Comparison of ENCODE assay signal across 8 mouse cellular contexts in genomic region chr6:28420865-28421264, GRCm38 (mm10). TPM values are rescaled to one million over a fixed set of nuclear protein-coding genes. Genes with fewer than 3 reads are reported as not detected.
DNase-seq lines count a peak whose midpoint lies in the region; ATAC-seq and TF ChIP-seq lines count a peak whose summit lies in the region.

No protein-coding gene starts in this region.

- no peak for TF ChIP-seq POLR2A in CH12.LX (IDR thresholded peaks at IDR 0.05; ENCODE audit: low read depth, low read length)

- intact Hi-C loops in heart, postnatal 36 days (cut with DNase I) = loop anchor here (5.0 to 10.0 kb wide), 3 partner anchors 56 to 204 kb away; partner anchors contain the start of gene Snd1
- intact Hi-C loops in left cerebral cortex, postnatal 36 days (cut with DNase I) = loop anchor here (5.0 kb wide), 1 partner anchor 61 kb away; no protein-coding TSS in a partner anchor

- TF ChIP-seq CTCF in CH12.LX (conservative IDR thresholded peaks at IDR 0.05 in 1 of 2, IDR thresholded peaks at IDR 0.05 in 1 of 2; ENCODE audit: low read depth in 2 of 2, low read length in 2 of 2) = no peak
- TF ChIP-seq CTCF in forebrain, postnatal 0 days (IDR thresholded peaks at IDR 0.05; ENCODE audit: low read depth) = no peak
- TF ChIP-seq CTCF in liver, postnatal 0 days (IDR thresholded peaks at IDR 0.05; ENCODE audit: low read depth) = no peak

- H3K36me3 ChIP-seq in heart, embryonic 10.5 days = peaks cover 37% of the 10 kb centered on the region
- peaks cover 23 to 54% of the 10 kb centered on the region in 2 experiments for H3K36me3 ChIP-seq in CH12.LX (replicated peaks in 1 of 2; ENCODE audit: control insufficient read depth in 1 of 2, insufficient read depth in 1 of 2, low read length in 1 of 2)
- peaks cover 31% of the 10 kb centered on the region for H3K36me3 ChIP-seq in forebrain, postnatal 0 days (ENCODE audit: insufficient read depth)
- peaks cover 34% of the 10 kb centered on the region for H3K36me3 ChIP-seq in liver, postnatal 0 days (replicated peaks; ENCODE audit: insufficient read depth, low read length)

- peaks cover 10% of the 10 kb centered on the region for H3K79me2 ChIP-seq in CH12.LX (replicated peaks; ENCODE audit: control insufficient read depth, extremely low read depth, insufficient read depth, poor library complexity, severe bottlenecking)

- H3K4me3 ChIP-seq in heart, embryonic 10.5 days = peak overlapping the region; percentile 86
- peak overlapping the region; percentile 82 to 86 (median 83) for H3K4me3 ChIP-seq in CH12.LX (replicated peaks in 1 of 3; ENCODE audit: low read depth in 2 of 3, low read length in 2 of 3, poor library complexity in 1 of 3)
- peak overlapping the region; percentile 69 for H3K4me3 ChIP-seq in forebrain, postnatal 0 days (ENCODE audit: low read depth, low read length)
- H3K4me3 ChIP-seq in liver, postnatal 0 days (ENCODE audit: low read depth, low read length) = peak overlapping the region; percentile 73

- peak overlapping the region; percentile 90 for H3K4me2 ChIP-seq in CH12.LX (ENCODE audit: insufficient read depth, low read depth, poor library complexity, severe bottlenecking)
- H3K4me2 ChIP-seq in forebrain, postnatal 0 days (ENCODE audit: low read depth) = peak overlapping the region; percentile 93
- peak overlapping the region; percentile 93 for H3K4me2 ChIP-seq in liver, postnatal 0 days (ENCODE audit: low read depth, low read length)

- DNase-seq in heart, embryonic 10.5 days (ENCODE audit: low spot score) = no peak
- no peak for DNase-seq in heart, postnatal 36 days
- DNase-seq in CH12.LX (ENCODE audit: extremely low read depth) = no peak
- no peak for DNase-seq in forebrain, postnatal 0 days
- DNase-seq in liver, postnatal 0 days = no peak
- DNase-seq in left cerebral cortex, postnatal 36 days (ENCODE audit: low spot score in 2 of 2) = no peak
- DNase-seq in gastrocnemius, postnatal 4 days (ENCODE audit: low spot score in 2 of 2) = no peak

- 25% methylated on average over 13 of the region's 13 CpGs for WGBS in heart, embryonic 10.5 days
- 23% methylated on average over 13 of the region's 13 CpGs for WGBS in forebrain, postnatal 0 days
- WGBS in liver, postnatal 0 days (ENCODE audit: insufficient replicate concordance) = 25% methylated on average over 13 of the region's 13 CpGs

- no peaks in the 10 kb centered on the region for H3K27me3 ChIP-seq in heart, embryonic 10.5 days (ENCODE audit: insufficient read depth, poor library complexity, severe bottlenecking)
- H3K27me3 ChIP-seq in CH12.LX (replicated peaks) = no peaks in the 10 kb centered on the region
- H3K27me3 ChIP-seq in forebrain, postnatal 0 days (ENCODE audit: insufficient read depth, low read length) = no peaks in the 10 kb centered on the region
- H3K27me3 ChIP-seq in liver, postnatal 0 days (ENCODE audit: insufficient read depth, low read length) = no peaks in the 10 kb centered on the region

- H3K9me3 ChIP-seq in heart, embryonic 10.5 days = no peaks in the 10 kb centered on the region
- no peaks in the 10 kb centered on the region for H3K9me3 ChIP-seq in CH12.LX (replicated peaks; ENCODE audit: low read length)
- no peaks in the 10 kb centered on the region for H3K9me3 ChIP-seq in forebrain, postnatal 0 days (ENCODE audit: low read length)
- no peaks in the 10 kb centered on the region for H3K9me3 ChIP-seq in liver, postnatal 0 days (ENCODE audit: low read length)

- peaks cover 45% of the 10 kb centered on the region for H3K4me1 ChIP-seq in heart, embryonic 10.5 days
- peaks cover 16 to 41% of the 10 kb centered on the region in 2 experiments for H3K4me1 ChIP-seq in CH12.LX (ENCODE audit: control insufficient read depth in 1 of 2, insufficient read depth in 2 of 2)
- H3K4me1 ChIP-seq in forebrain, postnatal 0 days (ENCODE audit: insufficient read depth) = peaks cover 24% of the 10 kb centered on the region
- H3K4me1 ChIP-seq in liver, postnatal 0 days (ENCODE audit: insufficient read depth) = peaks cover 43% of the 10 kb centered on the region

- TF ChIP-seq RAD21 in CH12.LX (IDR thresholded peaks at IDR 0.05; ENCODE audit: low read depth, low read length) = no peak

- H3K27ac ChIP-seq in heart, embryonic 10.5 days = peak overlapping the region; percentile 83
- no peak overlapping the region for H3K27ac ChIP-seq in CH12.LX (ENCODE audit: insufficient read depth, low read depth)
- H3K27ac ChIP-seq in forebrain, postnatal 0 days (ENCODE audit: low read depth, low read length) = 0 out of 2 replicates have a peak overlapping the region, but pooled peaks have one; percentile 1
- H3K27ac ChIP-seq in liver, postnatal 0 days (ENCODE audit: low read depth) = peak overlapping the region; percentile 91

- ATAC-seq in forebrain, postnatal 0 days = no peak
- ATAC-seq in liver, postnatal 0 days = no peak
- no peak for ATAC-seq in frontal cortex, adult (ENCODE audit: low TSS enrichment)

- dilution Hi-C loops in CH12.LX (cut with MboI; ENCODE audit: extremely low pct_ligation_motif_present, extremely low pct_unique_long_range_greater_than_20kb, low sequenced_read_pairs) = no loop called here

- peak overlapping the region; percentile 69 for H3K9ac ChIP-seq in CH12.LX (ENCODE audit: insufficient read depth, low read depth)
- peak overlapping the region; percentile 67 for H3K9ac ChIP-seq in forebrain, postnatal 0 days
- peak overlapping the region; percentile 81 for H3K9ac ChIP-seq in liver, postnatal 0 days (replicated peaks)

- in situ Hi-C loops in CH12.LX (cut with MboI; ENCODE audit: low pct_ligation_motif_present, low pct_unique_long_range_greater_than_20kb, low sequenced_read_pairs) = loop anchor here (25.0 kb wide), 1 partner anchor 591 kb away; no protein-coding TSS in a partner anchor

- no peak for TF ChIP-seq EP300 in CH12.LX (IDR thresholded peaks at IDR 0.05; ENCODE audit: low read length)
- no peak for TF ChIP-seq EP300 in liver, postnatal 0 days (IDR thresholded peaks at IDR 0.05; ENCODE audit: low read depth)

RNA-seq across cellular contexts. Expression of gene Arf5, which starts 2.5 kb away (rescaled TPM):
- 273 and 310 TPM in 2 replicates for polyA plus RNA-seq in heart, embryonic 10.5 days (2016; fragmentation: Nextera tagmentation; extraction: Ambion mirVana)
- total RNA-seq in heart, postnatal 36 days (2021) = 100 to 1,000 TPM; 162 to 164 TPM
- total RNA-seq in CH12.LX (2012; rRNA removed) = 59.6 and 67.3 TPM in 2 replicates
- 77.5 and 99.7 TPM in 2 replicates for total RNA-seq in CH12.LX (2014; rRNA removed)
- polyA plus RNA-seq in CH12.LX (2012; ENCODE audit: insufficient read length, low read depth) = 101 and 104 TPM in 2 replicates
- total RNA-seq in forebrain, postnatal 0 days (2014; rRNA removed) = 292 and 346 TPM in 2 replicates
- 536 and 587 TPM in 2 replicates for polyA plus RNA-seq in forebrain, postnatal 0 days (2015; fragmentation: Nextera tagmentation; extraction: Ambion mirVana)
- 272 and 288 TPM in 2 replicates for polyA plus RNA-seq in liver, postnatal 0 days (2015; fragmentation: Nextera tagmentation; extraction: Ambion mirVana)
- total RNA-seq in left cerebral cortex, postnatal 36 days (2021) = 100 to 1,000 TPM; 254 to 319 TPM
- 100 to 1,000 TPM; 150 to 165 TPM for total RNA-seq in gastrocnemius, postnatal 4 days (2021)

RNA-seq across cellular contexts. Expression of gene Fscn3, which starts 6.7 kb away (rescaled TPM):
- not detected in 2 replicates for polyA plus RNA-seq in heart, embryonic 10.5 days (2016; fragmentation: Nextera tagmentation; extraction: Ambion mirVana)
- not detected for total RNA-seq in heart, postnatal 36 days (2021)
- not detected in 2 replicates for total RNA-seq in CH12.LX (2012; rRNA removed)
- not detected in 2 replicates for total RNA-seq in CH12.LX (2014; rRNA removed)
- not detected in 2 replicates for polyA plus RNA-seq in CH12.LX (2012; ENCODE audit: insufficient read length, low read depth)
- total RNA-seq in forebrain, postnatal 0 days (2014; rRNA removed) = 0.19 TPM in 1 of 2 replicates, not detected in the other
- polyA plus RNA-seq in forebrain, postnatal 0 days (2015; fragmentation: Nextera tagmentation; extraction: Ambion mirVana) = not detected in 2 replicates
- 0.06 and 0.11 TPM in 2 replicates for polyA plus RNA-seq in liver, postnatal 0 days (2015; fragmentation: Nextera tagmentation; extraction: Ambion mirVana)
- not detected for total RNA-seq in left cerebral cortex, postnatal 36 days (2021)
- under 1 TPM in 1 of 2 experiments, not detected in 1; 0.13 TPM for total RNA-seq in gastrocnemius, postnatal 4 days (2021)

RNA-seq across cellular contexts. Expression of gene Gcc1, which starts 7.3 kb away (rescaled TPM):
- 7.0 and 7.6 TPM in 2 replicates for polyA plus RNA-seq in heart, embryonic 10.5 days (2016; fragmentation: Nextera tagmentation; extraction: Ambion mirVana)
- total RNA-seq in heart, postnatal 36 days (2021) = 1 to 10 TPM; 9.4 to 9.5 TPM
- total RNA-seq in CH12.LX (2012; rRNA removed) (7.4 and 7.8 TPM in 2 replicates), CH12.LX (2014; rRNA removed) (3.0 and 4.4 TPM in 2 replicates)
- 7.2 and 10.8 TPM in 2 replicates for polyA plus RNA-seq in CH12.LX (2012; ENCODE audit: insufficient read length, low read depth)
- total RNA-seq in forebrain, postnatal 0 days (2014; rRNA removed) = 17.1 and 17.2 TPM in 2 replicates
- polyA plus RNA-seq in forebrain, postnatal 0 days (2015; fragmentation: Nextera tagmentation; extraction: Ambion mirVana) = 7.1 and 9.6 TPM in 2 replicates
- polyA plus RNA-seq in liver, postnatal 0 days (2015; fragmentation: Nextera tagmentation; extraction: Ambion mirVana) = 2.8 and 2.9 TPM in 2 replicates
- total RNA-seq in left cerebral cortex, postnatal 36 days (2021) = 10 to 100 TPM; 19.0 to 24.8 TPM
- 10 to 100 TPM in 1 of 2 experiments, 1 to 10 TPM in 1; 9.2 to 10.4 TPM for total RNA-seq in gastrocnemius, postnatal 4 days (2021)

RNA-seq across cellular contexts. Expression of gene Zfp800, which starts 23.1 kb away (rescaled TPM):
- 11.7 and 15.0 TPM in 2 replicates for polyA plus RNA-seq in heart, embryonic 10.5 days (2016; fragmentation: Nextera tagmentation; extraction: Ambion mirVana)
- 10 to 100 TPM in 1 of 2 experiments, 1 to 10 TPM in 1; 9.4 to 11.5 TPM for total RNA-seq in heart, postnatal 36 days (2021)
- 19.5 and 23.8 TPM in 2 replicates for total RNA-seq in CH12.LX (2012; rRNA removed)
- total RNA-seq in CH12.LX (2014; rRNA removed) = 49.5 and 50.0 TPM in 2 replicates
- 15.0 and 19.1 TPM in 2 replicates for polyA plus RNA-seq in CH12.LX (2012; ENCODE audit: insufficient read length, low read depth)
- total RNA-seq in forebrain, postnatal 0 days (2014; rRNA removed) = 22.1 and 24.9 TPM in 2 replicates
- polyA plus RNA-seq in forebrain, postnatal 0 days (2015; fragmentation: Nextera tagmentation; extraction: Ambion mirVana) = 14.1 and 16.5 TPM in 2 replicates
- polyA plus RNA-seq in liver, postnatal 0 days (2015; fragmentation: Nextera tagmentation; extraction: Ambion mirVana) = 16.1 and 17.1 TPM in 2 replicates
- total RNA-seq in left cerebral cortex, postnatal 36 days (2021) = 10 to 100 TPM; 19.1 to 22.4 TPM
- 10 to 100 TPM; 11.1 to 14.9 TPM for total RNA-seq in gastrocnemius, postnatal 4 days (2021)

RNA-seq across cellular contexts. Expression of gene Pax4, which starts 28.3 kb away (rescaled TPM):
- not detected in 2 replicates for polyA plus RNA-seq in heart, embryonic 10.5 days (2016; fragmentation: Nextera tagmentation; extraction: Ambion mirVana)
- total RNA-seq in heart, postnatal 36 days (2021) = not detected
- not detected in 2 replicates for total RNA-seq in CH12.LX (2012; rRNA removed)
- total RNA-seq in CH12.LX (2014; rRNA removed) = not detected in 2 replicates
- not detected in 2 replicates for polyA plus RNA-seq in CH12.LX (2012; ENCODE audit: insufficient read length, low read depth)
- 0.29 TPM in 1 of 2 replicates, not detected in the other for total RNA-seq in forebrain, postnatal 0 days (2014; rRNA removed)
- 0.11 and 0.16 TPM in 2 replicates for polyA plus RNA-seq in forebrain, postnatal 0 days (2015; fragmentation: Nextera tagmentation; extraction: Ambion mirVana)
- polyA plus RNA-seq in liver, postnatal 0 days (2015; fragmentation: Nextera tagmentation; extraction: Ambion mirVana) = not detected in 2 replicates
- not detected for total RNA-seq in left cerebral cortex, postnatal 36 days (2021)
- total RNA-seq in gastrocnemius, postnatal 4 days (2021) = not detected
